In the genomic region with DNA sequence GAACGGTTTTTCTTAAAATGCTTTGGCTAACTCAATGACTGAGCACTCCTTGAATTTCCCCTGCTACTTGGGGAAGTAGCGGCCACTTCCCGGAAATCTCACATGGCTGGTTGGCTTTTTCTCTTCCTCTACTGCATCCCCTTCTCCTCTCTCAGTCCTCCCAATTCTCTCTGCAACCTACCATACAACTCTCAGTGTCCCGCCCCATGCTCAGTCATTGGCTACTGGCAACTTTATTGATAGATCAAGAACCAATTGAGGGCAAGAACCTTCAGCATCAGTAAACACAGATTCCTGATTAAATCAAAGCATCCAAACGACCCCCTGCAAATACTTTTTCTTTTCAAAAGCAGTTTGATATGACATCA, we compare ENCODE assay signal across 7 mouse cellular contexts. TPM values are rescaled to one million over a fixed set of nuclear protein-coding genes. Genes with fewer than 3 reads are reported as not detected.
DNase-seq lines count a peak whose midpoint lies in the region; ATAC-seq lines count a peak whose summit lies in the region.

No protein-coding gene starts in this region.

- intact Hi-C loops in left cerebral cortex, postnatal 10 days (cut with DNase I): no loop called here

- WGBS in heart, embryonic 16.5 days: 6% methylated on average over 5 of the region's 5 CpGs

- DNase-seq in lung, postnatal 10 days: peak; percentile 44
- DNase-seq in lung, adult 18-20 months: no peak
- DNase-seq in cerebellum, postnatal 36 days: peak; percentile 43 to 59
- peak; percentile 51 to 67 for DNase-seq in left cerebral cortex, postnatal 10 days (ENCODE audit: extremely low spot score in 1 of 2, low spot score in 2 of 2)
- peak; percentile 57 for DNase-seq in naive thymus-derived CD4-positive, alpha-beta T cell, adult 2 months (ENCODE audit: low read depth)
- no peak for DNase-seq in gastrocnemius, postnatal 25 days

- no peaks in the 10 kb centered on the region for H3K27me3 ChIP-seq in heart, embryonic 16.5 days (ENCODE audit: control insufficient read depth, insufficient read depth, low read length)

- peak overlapping the region; percentile 39 for H3K4me3 ChIP-seq in heart, embryonic 16.5 days (ENCODE audit: low read length)

- ATAC-seq in heart, embryonic 16.5 days (replicated peaks; ENCODE audit: extremely low read depth, insufficient read depth, low FRiP score): no peak

- peak overlapping the region; percentile 62 for H3K4me2 ChIP-seq in heart, embryonic 16.5 days (ENCODE audit: low read depth, low read length)

- peak overlapping the region; percentile 45 for H3K9ac ChIP-seq in heart, embryonic 16.5 days (ENCODE audit: low read length)

- peaks cover 23% of the 10 kb centered on the region for H3K4me1 ChIP-seq in heart, embryonic 16.5 days (ENCODE audit: control insufficient read depth, insufficient read depth, low read length)

- H3K36me3 ChIP-seq in heart, embryonic 16.5 days (ENCODE audit: control insufficient read depth, insufficient read depth): no peaks in the 10 kb centered on the region

- H3K9me3 ChIP-seq in heart, embryonic 16.5 days (replicated peaks; ENCODE audit: control insufficient read depth, low read length): peaks cover 5% of the 10 kb centered on the region; the same call in 1 of the 2 replicates

- H3K27ac ChIP-seq in heart, embryonic 16.5 days (ENCODE audit: low read length): no peak overlapping the region

RNA-seq across cellular contexts. Expression of a gene that starts 3.2 kb away (rescaled TPM):
- 12.3 and 12.4 TPM in 2 replicates for polyA plus RNA-seq in heart, embryonic 16.5 days (2015; fragmentation: Nextera tagmentation; extraction: Ambion mirVana)
- total RNA-seq in left cerebral cortex, postnatal 10 days (2021): 10 to 100 TPM; 22.6 to 24.6 TPM
- 10 to 100 TPM; 54.5 TPM for total RNA-seq in gastrocnemius, postnatal 25 days (2021)

RNA-seq across cellular contexts. Expression of a gene that starts 47.8 kb away (rescaled TPM):
- 14.8 and 15.5 TPM in 2 replicates for polyA plus RNA-seq in heart, embryonic 16.5 days (2015; fragmentation: Nextera tagmentation; extraction: Ambion mirVana)
- total RNA-seq in left cerebral cortex, postnatal 10 days (2021): 10 to 100 TPM; 81.4 to 83.3 TPM
- 1 to 10 TPM; 8.4 to 8.6 TPM for total RNA-seq in gastrocnemius, postnatal 25 days (2021)

Comparison
In these comparisons a context has a peak if more than half of its experiments do, and no peak if none do; other contexts are left out.
1. DNase-seq: peak in lung, postnatal 10 days (single experiment), cerebellum, postnatal 36 days (2 of 2), left cerebral cortex, postnatal 10 days (2 of 2) and naive thymus-derived CD4-positive, alpha-beta T cell, adult 2 months (single experiment); none in lung, adult 18-20 months (0 of 2) and gastrocnemius, postnatal 25 days (single experiment).
2. RNA of a gene that starts 47.8 kb away (total RNA-seq): 81.4 to 83.3 TPM in left cerebral cortex, postnatal 10 days; 8.4 to 8.6 TPM in gastrocnemius, postnatal 25 days; every median in the first group is over 4 times any median in the second.